Mouse (Mus musculus) liver, embryonic 13.5 days (tissue): ENCODE results near the gene Zfp3. TPM values are rescaled to one million over a fixed set of nuclear protein-coding genes. Genes with fewer than 3 reads are reported as not detected.

ENCODE experiments used
- ATAC-seq: fragments of 200-750 bp; cut with Nextera tagmentation; 2 replicates; pipeline ENCODE4 v1.8.0; 2017; ENCODE audit warnings: low read depth, mild to moderate bottlenecking, moderate number of reproducible peaks, moderate library complexity
- DNase-seq: peaks from one replicate; pipeline ENCODE4 v3.0.0; 2022
- H3K27ac ChIP-seq: fragments of 300-500 bp; sonication (generic); 2 replicates; pipeline ENCODE4 v1.5.1; 2015; ENCODE audit warnings: moderate library complexity, mild to moderate bottlenecking, inconsistent platforms
- H3K27me3 ChIP-seq: fragments of 300-500 bp; sonication (generic); 2 replicates; pipeline ENCODE4 v1.6.1; 2015; ENCODE audit warnings: mild to moderate bottlenecking, inconsistent platforms
- H3K36me3 ChIP-seq: fragments of 300-500 bp; sonication (generic); 2 replicates; pipeline ENCODE4 v1.6.1; 2015; ENCODE audit warnings: mild to moderate bottlenecking, inconsistent platforms
- H3K4me1 ChIP-seq: fragments of 300-500 bp; sonication (generic); replicated peaks from 2 replicates; pipeline ENCODE4 v1.6.1; 2015; ENCODE audit warnings: inconsistent platforms
- H3K4me2 ChIP-seq: fragments of 300-500 bp; sonication (generic); 2 replicates; pipeline ENCODE4 v1.6.1; 2015; ENCODE audit warnings: inconsistent platforms, mild to moderate bottlenecking, moderate library complexity
- H3K4me3 ChIP-seq: fragments of 300-500 bp; sonication (generic); replicated peaks from 2 replicates; pipeline ENCODE4 v1.5.1; 2015; ENCODE audit warnings: mild to moderate bottlenecking, inconsistent platforms
- H3K9ac ChIP-seq: fragments of 300-500 bp; sonication (generic); 2 replicates; pipeline ENCODE4 v1.6.1; 2015; ENCODE audit warnings: mild to moderate bottlenecking, inconsistent platforms
- H3K9me3 ChIP-seq: fragments of 300-500 bp; sonication (generic); replicated peaks from 2 replicates; pipeline ENCODE4 v1.6.1; 2016; ENCODE audit warnings: inconsistent platforms
- WGBS: fragments of 180-500 bp; shearing (Covaris S2); methylation state at CpG from one replicate; pipeline ENCODE4 v1.1.7; 2015; ENCODE audit not compliant: insufficient replicate concordance; 5-methylcytosine and 5-hydroxymethylcytosine counted together
- polyA plus RNA-seq: library from polyadenylated mRNA; unstranded; fragments of >200 nt; fragmentation: Nextera tagmentation; extraction: Ambion mirVana; gene quantifications from 2 replicates; pipeline ENCODE4 v1.2.1, GENCODE M21; 2015

Gene Zfp3
- polyA plus RNA-seq, 1 experiment from 2014 or later: 1.2 TPM

DNA sequence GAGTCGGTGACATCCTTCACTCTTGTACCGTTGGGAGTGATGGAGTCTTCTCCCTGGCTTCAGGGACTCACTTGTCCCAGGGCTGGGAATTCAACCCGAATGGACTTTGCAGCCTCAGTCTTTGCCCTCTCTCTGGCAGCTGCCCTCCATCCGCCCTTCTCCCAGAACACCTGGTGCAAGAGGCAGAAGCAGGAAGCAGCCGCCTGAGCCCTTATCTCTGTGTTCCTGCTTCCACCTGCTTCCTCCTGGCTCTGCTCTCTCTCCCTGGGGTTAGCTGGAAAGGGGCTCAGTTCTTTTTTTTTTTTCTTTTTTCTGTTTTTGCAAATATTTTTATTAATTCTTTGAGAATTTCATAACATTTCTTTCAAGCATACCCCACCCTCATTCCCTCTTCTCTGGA lies 26.3 kb upstream of the Zfp3 start:
- DNase-seq (no peak), ATAC-seq (no peak)
- 17% methylated on average over 5 of the region's 5 CpGs for WGBS
- H3K27me3 ChIP-seq: peaks cover 36% of the 10 kb centered on the region
- no peak overlapping the region for H3K4me2 ChIP-seq
- no peaks in the 10 kb centered on the region for H3K9me3 ChIP-seq
- no peak overlapping the region for H3K9ac ChIP-seq
- H3K27ac ChIP-seq: no peak overlapping the region
- no peaks in the 10 kb centered on the region for H3K36me3 ChIP-seq
- H3K4me1 ChIP-seq: peaks cover 6% of the 10 kb centered on the region; the same call in 1 of the 2 replicates
- H3K4me3 ChIP-seq: no peak overlapping the region

DNA sequence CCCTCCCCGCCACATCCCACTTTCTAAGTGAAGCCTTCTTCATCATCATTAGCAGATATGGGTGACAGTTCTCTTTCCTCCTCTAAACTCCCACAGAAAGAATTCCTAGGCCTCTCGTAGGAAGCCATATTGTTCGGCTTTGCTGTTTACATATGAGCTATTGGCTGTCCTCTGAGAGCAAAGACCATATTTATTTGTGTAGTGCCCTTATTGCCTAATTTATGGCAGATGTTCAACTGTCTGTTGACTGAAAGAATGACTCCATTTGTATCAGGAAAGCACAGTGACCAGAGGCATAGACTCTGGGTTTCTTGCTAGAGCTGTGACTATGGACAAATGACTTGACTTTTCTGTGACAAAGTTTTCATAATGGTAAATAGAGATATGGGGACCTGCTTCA lies 22.4 kb upstream of the Zfp3 start:
- WGBS: 66% methylated on average over 3 of the region's 3 CpGs
- no peak overlapping the region for H3K27ac ChIP-seq
- H3K4me3 ChIP-seq: no peak overlapping the region
- DNase-seq (no peak), ATAC-seq (no peak)
- H3K4me2 ChIP-seq: no peak overlapping the region
- peaks cover 17% of the 10 kb centered on the region for H3K27me3 ChIP-seq
- 0 out of 2 replicates have a peak, but pooled peaks cover 6% of the 10 kb centered on the region for H3K4me1 ChIP-seq
- no peaks in the 10 kb centered on the region for H3K9me3 ChIP-seq
- H3K36me3 ChIP-seq: no peaks in the 10 kb centered on the region
- H3K9ac ChIP-seq: no peak overlapping the region

DNA sequence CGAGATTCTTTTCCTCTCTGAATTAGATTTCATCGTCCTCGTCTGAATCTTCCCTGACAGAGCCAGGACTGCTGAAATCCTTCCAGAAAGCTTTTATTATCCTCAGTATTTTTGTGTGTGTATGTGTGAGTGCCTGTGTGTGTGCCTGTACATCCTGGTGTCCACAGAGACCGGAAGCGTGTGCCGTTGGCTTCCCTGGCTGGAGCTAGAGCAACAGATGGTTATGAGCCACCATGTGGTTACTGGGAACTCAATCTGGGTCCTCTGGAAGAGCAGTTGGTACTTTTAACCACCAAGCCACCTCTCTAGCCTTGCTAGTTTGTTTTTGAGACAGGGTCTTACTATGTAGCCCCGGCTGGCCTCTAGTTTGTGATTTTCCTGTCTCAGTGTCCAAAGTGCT lies 21.9 kb upstream of the Zfp3 start:
- Histone ChIP-seq H3K4me3 (no peak overlapping the region), H3K27me3 (peaks cover 11% of the 10 kb centered on the region), H3K27ac (no peak overlapping the region), H3K9ac (no peak overlapping the region), H3K4me2 (no peak overlapping the region), H3K4me1 (0 out of 2 replicates have a peak, but pooled peaks cover 6% of the 10 kb centered on the region), H3K9me3 (no peaks in the 10 kb centered on the region), H3K36me3 (no peaks in the 10 kb centered on the region)
- no peak for ATAC-seq
- no peak for DNase-seq
- 75% methylated on average over 7 of the region's 7 CpGs for WGBS

DNA sequence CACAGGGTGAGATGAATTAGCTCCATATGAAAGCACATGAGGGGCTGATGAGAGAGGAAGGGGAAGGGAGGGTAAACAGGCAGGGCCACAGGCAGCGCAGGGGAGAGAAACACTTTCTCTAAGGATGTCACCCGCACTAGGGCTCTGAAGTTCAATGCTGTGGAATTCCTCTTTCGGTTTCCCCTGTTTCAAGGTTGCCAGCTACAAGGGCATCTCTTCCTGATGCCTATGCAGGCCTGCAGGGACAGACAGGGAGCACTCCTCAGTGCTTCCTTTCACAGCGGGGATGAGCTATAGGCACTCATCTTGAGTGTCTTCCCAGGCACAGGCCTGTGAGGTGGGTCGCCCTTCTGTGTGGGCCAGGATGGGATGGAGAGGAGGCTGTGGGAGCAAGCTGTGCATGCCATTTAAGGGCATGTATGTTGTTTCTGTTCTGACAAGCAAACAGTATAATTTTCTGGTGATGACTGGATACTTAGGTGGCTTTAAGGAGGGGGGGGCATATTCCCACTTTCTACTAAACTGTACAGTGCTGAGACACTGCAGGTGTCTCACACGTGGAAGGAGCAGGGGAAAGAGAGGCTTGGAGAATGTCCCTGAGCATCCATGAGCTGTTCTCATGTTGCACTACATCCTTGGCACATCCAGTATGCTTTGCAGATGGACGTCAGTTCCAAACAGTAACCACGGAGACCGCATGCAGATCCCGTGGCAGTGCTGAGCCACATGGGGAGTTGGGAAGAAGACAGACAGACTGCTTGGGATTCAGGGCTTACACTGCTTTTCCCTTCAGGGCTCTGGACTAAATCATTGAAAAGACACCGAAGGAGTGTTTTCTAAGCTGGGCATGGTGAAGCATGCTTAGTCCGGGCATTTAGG lies 21.2 kb upstream of the Zfp3 start:
- Histone ChIP-seq H3K36me3 (no peaks in the 10 kb centered on the region), H3K9me3 (no peaks in the 10 kb centered on the region), H3K4me1 (0 out of 2 replicates have a peak, but pooled peaks cover 4% of the 10 kb centered on the region), H3K27ac (no peak overlapping the region), H3K27me3 (peaks cover 7% of the 10 kb centered on the region), H3K4me3 (no peak overlapping the region), H3K4me2 (no peak overlapping the region), H3K9ac (no peak overlapping the region)
- no peak for DNase-seq
- no peak for ATAC-seq
- WGBS: 71% methylated on average over 12 of the region's 12 CpGs

DNA sequence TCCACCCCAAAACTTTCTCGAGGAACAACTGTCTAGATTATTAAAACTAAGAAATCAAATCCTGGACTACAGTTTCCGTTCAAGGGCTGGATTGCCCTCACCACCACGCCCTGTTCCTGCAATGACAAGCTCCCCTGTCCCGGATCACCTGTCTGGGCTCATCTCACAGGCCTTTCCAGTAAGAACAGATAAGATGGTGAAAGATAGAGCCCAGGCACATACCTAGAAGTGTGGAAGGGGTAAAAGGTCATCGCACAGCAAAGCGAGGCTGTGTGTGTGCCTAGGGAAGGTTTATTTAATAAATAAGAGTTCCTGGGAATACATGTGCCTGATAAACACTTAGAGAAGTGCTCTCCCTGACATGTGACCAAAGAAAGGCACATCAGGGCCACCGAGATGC lies 18.4 kb upstream of the Zfp3 start:
- no peak overlapping the region for H3K27ac ChIP-seq
- H3K9me3 ChIP-seq: no peaks in the 10 kb centered on the region
- ATAC-seq (no peak), DNase-seq (no peak)
- no peak overlapping the region for H3K9ac ChIP-seq
- H3K36me3 ChIP-seq: no peaks in the 10 kb centered on the region
- WGBS: 57% methylated on average over 7 of the region's 7 CpGs
- no peaks in the 10 kb centered on the region; the same call in 1 of the 2 replicates for H3K27me3 ChIP-seq
- no peak overlapping the region for H3K4me2 ChIP-seq
- 0 out of 2 replicates have a peak, but pooled peaks cover 4% of the 10 kb centered on the region for H3K4me1 ChIP-seq
- no peak overlapping the region for H3K4me3 ChIP-seq

DNA sequence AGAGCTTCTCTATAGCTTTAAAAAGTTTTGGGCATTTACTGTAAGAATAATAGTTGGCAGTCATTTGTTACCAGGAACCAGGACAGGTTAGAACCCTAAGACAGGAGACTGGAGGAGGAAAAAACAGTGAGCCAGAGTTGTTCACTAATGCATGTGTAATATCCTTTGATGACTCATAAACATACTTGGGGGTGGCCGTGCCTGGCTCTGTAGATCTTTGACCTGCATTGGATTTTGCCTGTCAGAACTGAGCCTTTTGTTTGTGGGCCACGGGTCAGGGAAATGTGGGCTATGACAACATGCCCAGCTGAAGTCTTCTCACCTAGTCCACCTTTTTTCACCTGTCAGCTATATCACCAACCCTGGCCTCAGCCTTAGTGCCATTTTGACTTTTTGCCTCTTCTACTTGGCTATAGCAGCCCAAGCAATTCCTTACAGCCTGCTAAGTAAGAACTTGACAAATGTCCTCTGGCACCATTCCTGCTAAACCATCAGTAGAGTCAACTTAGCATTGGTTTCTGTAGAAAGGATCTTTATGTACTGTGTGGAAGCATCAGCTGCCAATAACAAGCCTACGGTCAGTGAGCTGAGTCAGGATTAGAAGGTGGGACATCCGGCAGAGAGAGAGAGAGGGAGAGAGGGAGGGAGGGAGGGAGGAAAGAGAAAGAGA lies 16.0 kb upstream of the Zfp3 start:
- no peak overlapping the region for H3K4me3 ChIP-seq
- H3K4me2 ChIP-seq: no peak overlapping the region
- peaks cover 4% of the 10 kb centered on the region; the same call in 1 of the 2 replicates for H3K27me3 ChIP-seq
- no peak overlapping the region for H3K9ac ChIP-seq
- WGBS: 74% methylated on average over 4 of the region's 4 CpGs
- H3K4me1 ChIP-seq: peaks cover 7% of the 10 kb centered on the region
- DNase-seq: no peak
- ATAC-seq: no peak
- H3K9me3 ChIP-seq: no peaks in the 10 kb centered on the region
- H3K27ac ChIP-seq: no peak overlapping the region
- H3K36me3 ChIP-seq: no peaks in the 10 kb centered on the region

DNA sequence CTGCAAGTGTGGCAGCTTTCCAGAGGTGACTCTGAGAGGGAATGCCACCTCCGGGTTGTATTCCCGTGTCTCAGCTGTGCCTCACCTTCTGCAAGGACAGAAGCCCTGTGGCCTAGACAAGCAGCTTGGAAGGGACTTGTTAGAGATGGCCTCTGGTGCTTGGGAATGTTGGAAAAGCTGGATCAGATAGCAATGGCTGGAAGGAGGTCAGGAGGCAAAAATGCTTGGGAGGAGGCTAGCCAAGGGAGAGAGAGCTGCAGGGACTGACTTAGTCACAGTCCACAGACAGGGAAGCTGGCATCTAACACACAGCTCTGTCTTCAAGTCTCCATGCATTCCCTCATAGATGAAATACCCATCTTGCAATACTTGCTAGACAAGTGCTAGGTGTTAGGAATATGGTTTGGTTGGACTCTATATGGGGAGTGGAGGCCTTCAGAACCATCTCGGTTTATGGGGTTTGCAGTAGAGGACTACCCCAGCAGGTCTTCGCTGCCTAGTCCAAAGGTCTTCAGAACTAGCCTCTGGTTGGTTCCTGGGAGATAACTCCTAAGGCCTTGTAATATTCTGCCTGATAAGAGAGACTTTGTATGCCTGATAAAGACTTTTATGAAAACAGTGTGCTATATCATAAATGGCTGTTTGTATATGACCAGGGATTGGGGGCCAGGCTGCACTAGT lies 11.5 kb upstream of the Zfp3 start:
- ATAC-seq: no peak
- no peak overlapping the region for H3K27ac ChIP-seq

DNA sequence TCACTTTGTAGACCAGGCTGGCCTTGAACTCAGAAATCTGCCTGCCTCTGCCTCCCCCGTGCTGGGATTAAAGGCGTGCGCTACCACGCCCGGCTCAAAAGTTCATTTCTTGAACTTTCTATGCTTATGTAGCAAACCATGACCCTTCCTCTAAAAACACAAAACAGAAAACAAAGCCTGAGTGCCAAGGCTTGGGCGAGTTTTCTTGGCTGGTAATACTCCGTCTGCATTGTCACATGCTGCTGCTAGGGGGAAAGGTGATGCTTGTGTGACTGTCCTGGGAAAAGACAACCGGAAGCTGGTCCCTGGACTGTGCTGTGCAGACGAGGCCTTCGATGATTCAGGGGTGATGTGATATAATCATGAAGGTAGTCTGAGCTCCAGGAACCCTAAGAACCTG lies 10.9 kb upstream of the Zfp3 start:
- H3K9me3 ChIP-seq: no peaks in the 10 kb centered on the region
- no peak overlapping the region for H3K9ac ChIP-seq
- ATAC-seq (no peak), DNase-seq (no peak)
- H3K4me2 ChIP-seq: no peak overlapping the region
- H3K27me3 ChIP-seq: peaks cover 11% of the 10 kb centered on the region
- H3K4me1 ChIP-seq: peaks cover 7% of the 10 kb centered on the region
- no peak overlapping the region for H3K27ac ChIP-seq
- no peaks in the 10 kb centered on the region for H3K36me3 ChIP-seq
- no peak overlapping the region for H3K4me3 ChIP-seq
- 78% methylated on average over 10 of the region's 10 CpGs for WGBS

More for the DNA sequence above, 11.5 kb upstream of the Zfp3 start:
- no peaks in the 10 kb centered on the region for H3K9me3 ChIP-seq
- DNase-seq: no peak
- 55% methylated on average over 4 of the region's 4 CpGs for WGBS
- H3K4me3 ChIP-seq: no peak overlapping the region
- no peaks in the 10 kb centered on the region for H3K36me3 ChIP-seq
- H3K4me2 ChIP-seq: no peak overlapping the region
- no peak overlapping the region for H3K9ac ChIP-seq
- H3K4me1 ChIP-seq: peaks cover 7% of the 10 kb centered on the region
- H3K27me3 ChIP-seq: peaks cover 11% of the 10 kb centered on the region; the same call in 1 of the 2 replicates

DNA sequence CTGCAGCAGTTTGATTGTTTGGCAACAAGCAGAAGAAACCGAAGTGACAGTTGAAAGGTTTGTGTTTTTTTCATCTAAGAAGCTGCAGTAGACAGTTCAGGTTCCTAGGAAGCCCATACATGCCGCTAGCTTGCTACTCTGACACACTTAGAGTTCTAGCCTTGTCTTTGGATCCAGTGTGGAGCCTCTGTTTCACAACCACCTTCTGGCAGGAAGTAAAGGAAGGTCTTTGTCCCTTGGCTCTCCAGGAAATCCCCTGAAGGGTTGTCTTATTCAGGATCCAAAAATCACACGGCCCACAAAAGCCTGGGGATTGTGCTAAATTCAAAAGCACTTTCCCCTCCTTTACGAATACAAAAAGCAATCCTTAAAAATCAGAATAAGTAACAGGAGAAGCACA lies 9.5 kb upstream of the Zfp3 start:
- DNase-seq (no peak), ATAC-seq (no peak)
- Histone ChIP-seq H3K9ac (no peak overlapping the region), H3K36me3 (no peaks in the 10 kb centered on the region), H3K27ac (no peak overlapping the region), H3K4me2 (no peak overlapping the region), H3K4me3 (no peak overlapping the region), H3K27me3 (peaks cover 11% of the 10 kb centered on the region), H3K9me3 (no peaks in the 10 kb centered on the region), H3K4me1 (peaks cover 7% of the 10 kb centered on the region)
- 53% methylated on average over 4 of the region's 4 CpGs for WGBS

DNA sequence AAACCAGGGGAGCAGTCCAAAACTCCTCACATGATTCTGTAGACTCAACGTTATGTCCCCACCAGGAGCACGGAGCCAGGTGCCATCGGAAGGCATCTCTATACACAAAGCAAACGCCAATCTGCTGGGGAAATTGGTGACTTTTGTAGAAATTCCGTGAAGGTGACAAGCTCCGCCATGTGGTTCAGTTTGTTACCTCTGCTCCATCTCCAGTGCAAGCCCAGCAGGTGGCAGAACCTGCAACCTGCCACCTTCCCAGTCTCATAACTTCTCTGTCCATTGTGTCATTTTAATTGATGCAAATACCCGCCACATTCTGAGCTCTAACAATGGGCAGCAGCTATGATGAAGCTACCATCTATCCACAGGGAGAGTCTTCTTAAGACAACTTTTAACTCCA lies 9.1 kb upstream of the Zfp3 start:
- H3K4me2 ChIP-seq: no peak overlapping the region
- peaks cover 11% of the 10 kb centered on the region for H3K27me3 ChIP-seq
- no peak for DNase-seq
- no peak for ATAC-seq
- no peak overlapping the region for H3K9ac ChIP-seq
- no peaks in the 10 kb centered on the region for H3K9me3 ChIP-seq
- 62% methylated on average over 7 of the region's 7 CpGs for WGBS
- H3K36me3 ChIP-seq: no peaks in the 10 kb centered on the region
- peaks cover 7% of the 10 kb centered on the region for H3K4me1 ChIP-seq
- no peak overlapping the region for H3K4me3 ChIP-seq
- H3K27ac ChIP-seq: no peak overlapping the region

DNA sequence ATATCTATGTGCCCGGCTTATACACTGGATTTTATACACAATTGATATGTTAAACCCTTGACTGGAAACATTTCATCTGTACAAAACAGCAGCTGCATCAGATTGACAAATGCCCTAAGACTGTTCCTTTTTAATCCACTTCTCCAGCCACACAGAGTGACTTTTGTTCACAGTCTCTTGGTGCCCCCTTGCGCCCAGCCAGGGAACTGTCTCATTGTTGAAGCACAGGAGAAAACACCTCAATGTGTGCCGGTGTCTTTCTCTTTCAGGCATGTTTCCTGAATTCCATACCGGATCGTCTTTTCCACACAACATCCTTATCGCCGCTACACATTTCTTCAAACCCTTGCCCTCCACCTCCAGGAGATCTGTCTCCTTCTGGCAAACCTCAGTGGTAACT lies 8.4 kb upstream of the Zfp3 start:
- ATAC-seq (0 out of 2 replicates have a peak, but pooled peaks have one; percentile 36), DNase-seq (peak; percentile 61)
- no peak overlapping the region for H3K4me3 ChIP-seq
- no peak overlapping the region for H3K27ac ChIP-seq
- no peak overlapping the region for H3K9ac ChIP-seq
- H3K4me1 ChIP-seq: peaks cover 7% of the 10 kb centered on the region
- H3K4me2 ChIP-seq: no peak overlapping the region
- H3K9me3 ChIP-seq: no peaks in the 10 kb centered on the region
- WGBS: 4% methylated on average over 7 of the region's 7 CpGs
- H3K36me3 ChIP-seq: no peaks in the 10 kb centered on the region
- peaks cover 11% of the 10 kb centered on the region for H3K27me3 ChIP-seq
